ENCODE assay signal across 27 mouse cellular contexts in genomic region chr4:46458411-46458810, GRCm38 (mm10). TPM values are rescaled to one million over a fixed set of nuclear protein-coding genes. Genes with fewer than 3 reads are reported as not detected.
DNase-seq lines count a peak whose midpoint lies in the region; ATAC-seq and TF ChIP-seq lines count a peak whose summit lies in the region.
"Had no signal": no experiment of that assay in that cellular context is flagged by ENCODE, and none has a peak within 500 bp of the region (broad histone marks: within the 10 kb centered on the region; RNA-seq: fewer than 3 reads in every experiment).

No protein-coding gene starts in this region.

- no peak overlapping the region for H3K27ac ChIP-seq in gastrocnemius, adult 2 months
- peak overlapping the region; percentile 99 for H3K27ac ChIP-seq in liver, embryonic 13.5 days
- H3K27ac ChIP-seq in liver, embryonic 11.5 days (ENCODE audit: low read depth, low read length): no peak overlapping the region; the same call in 1 of the 2 replicates
- H3K27ac ChIP-seq in hindbrain, embryonic 11.5 days (ENCODE audit: low read depth, low read length): no peak overlapping the region
- H3K27ac ChIP-seq: embryonic facial prominence, embryonic 10.5 days; hindbrain, postnatal 0 days had no signal

- TF ChIP-seq CTCF in gastrocnemius, adult 2 months (IDR thresholded peaks at IDR 0.05): peak; percentile 4; the same call in 1 of the 2 replicates
- peak; percentile 17 for TF ChIP-seq CTCF in Patski (IDR thresholded peaks at IDR 0.05)

- H3K4me2 ChIP-seq in liver, embryonic 13.5 days: peak overlapping the region; percentile 90
- H3K4me2 ChIP-seq in liver, embryonic 11.5 days: no peak overlapping the region
- H3K4me2 ChIP-seq in hindbrain, embryonic 11.5 days (replicated peaks; ENCODE audit: low read depth, low read length): no peak overlapping the region
- H3K4me2 ChIP-seq: heart, embryonic 11.5 days had no signal

- CTCF ChIA-PET in Patski (lab: Charles Lee): no interaction called here

- H3K9ac ChIP-seq in liver, embryonic 13.5 days: peak overlapping the region; percentile 98; the same call in 1 of the 2 replicates
- H3K9ac ChIP-seq in liver, embryonic 11.5 days (ENCODE audit: low read depth, low read length): no peak overlapping the region
- H3K9ac ChIP-seq in hindbrain, embryonic 11.5 days (ENCODE audit: low read depth, low read length): no peak overlapping the region

- H3K27me3 ChIP-seq in liver, embryonic 13.5 days: no peaks in the 10 kb centered on the region
- no peaks in the 10 kb centered on the region for H3K27me3 ChIP-seq in liver, embryonic 11.5 days (replicated peaks; ENCODE audit: control insufficient read depth, insufficient read depth, low read length)
- no peaks in the 10 kb centered on the region for H3K27me3 ChIP-seq in Patski
- H3K27me3 ChIP-seq in hindbrain, embryonic 11.5 days (ENCODE audit: control insufficient read depth, insufficient read depth, low read length): no peaks in the 10 kb centered on the region

- peaks cover 92% of the 10 kb centered on the region for H3K36me3 ChIP-seq in liver, embryonic 13.5 days
- H3K36me3 ChIP-seq in liver, embryonic 11.5 days (ENCODE audit: control insufficient read depth, insufficient read depth, low read length): peaks cover 35% of the 10 kb centered on the region
- H3K36me3 ChIP-seq in hindbrain, embryonic 11.5 days (ENCODE audit: control insufficient read depth, insufficient read depth, low read length): peaks cover 5% of the 10 kb centered on the region; the same call in 1 of the 2 replicates

- no peak overlapping the region for H3K4me3 ChIP-seq in gastrocnemius, adult 2 months
- peak overlapping the region; percentile 5; the same call in 1 of the 2 replicates for H3K4me3 ChIP-seq in liver, embryonic 13.5 days (replicated peaks)
- H3K4me3 ChIP-seq in liver, embryonic 11.5 days (ENCODE audit: low read depth, low read length): no peak overlapping the region
- H3K4me3 ChIP-seq in hindbrain, embryonic 11.5 days (ENCODE audit: low read depth, low read length): no peak overlapping the region
- H3K4me3 ChIP-seq: embryonic facial prominence, embryonic 10.5 days had no signal

- ATAC-seq in liver, embryonic 13.5 days (ENCODE audit: low read depth): no peak
- no peak for ATAC-seq in liver, embryonic 11.5 days (replicated peaks; ENCODE audit: low FRiP score)
- no peak for ATAC-seq in Patski
- peak; percentile 39; the same call in 1 of the 2 replicates for ATAC-seq in megakaryocyte, adult 5-6 weeks (ENCODE audit: poor library complexity, severe bottlenecking)
- ATAC-seq in hindbrain, embryonic 11.5 days (ENCODE audit: low FRiP score): no peak
- ATAC-seq: forebrain, embryonic 16.5 days; hindbrain, postnatal 0 days had no signal

- no peak for DNase-seq in gastrocnemius, adult 2 months
- no peak for DNase-seq in gastrocnemius, adult 18-20 months (ENCODE audit: low spot score)
- no peak for DNase-seq in liver, embryonic 13.5 days
- no peak for DNase-seq in liver, embryonic 11.5 days (ENCODE audit: low spot score)
- no peak for DNase-seq in Patski (ENCODE audit: low read depth, low spot score)
- no peak for DNase-seq in hindbrain, embryonic 11.5 days (ENCODE audit: low spot score)
- no peak for DNase-seq in right cerebral cortex, adult 18-20 months
- DNase-seq: adrenal gland, adult 2 months; cerebellum, adult 11-12 months; cerebellum, postnatal 25 days; gastrocnemius, postnatal 10 days; heart, postnatal 36 days; kidney, adult 9 months; kidney, postnatal 4 days; left cerebral cortex, postnatal 4 days; lung, postnatal 4 days; midbrain, embryonic 14.5 days; thymus, adult 18-20 months had no signal

- intact Hi-C loops in gastrocnemius, adult 2 months (cut with DNase I): no loop called here

- POLR2A ChIA-PET in Patski (lab: Charles Lee): no interaction called here

- 77% methylated on average over 2 of the region's 2 CpGs for WGBS in liver, embryonic 13.5 days (ENCODE audit: insufficient replicate concordance)
- WGBS in liver, embryonic 11.5 days: 86% methylated on average over 2 of the region's 2 CpGs
- 86% methylated on average over 2 of the region's 2 CpGs for WGBS in hindbrain, embryonic 11.5 days

- in situ Hi-C loops in Patski (cut with MboI; ENCODE audit: low pct_unique_long_range_greater_than_20kb): no loop called here

- H3K4me1 ChIP-seq in liver, embryonic 13.5 days (replicated peaks): peaks cover 96% of the 10 kb centered on the region
- peaks cover 41% of the 10 kb centered on the region for H3K4me1 ChIP-seq in liver, embryonic 11.5 days (replicated peaks; ENCODE audit: control insufficient read depth, insufficient read depth, low read length)
- peaks cover 4% of the 10 kb centered on the region; the same call in 1 of the 2 replicates for H3K4me1 ChIP-seq in hindbrain, embryonic 11.5 days (replicated peaks; ENCODE audit: control insufficient read depth, insufficient read depth, low read length)

- no peaks in the 10 kb centered on the region for H3K9me3 ChIP-seq in liver, embryonic 13.5 days (replicated peaks)
- no peaks in the 10 kb centered on the region for H3K9me3 ChIP-seq in liver, embryonic 11.5 days (ENCODE audit: control insufficient read depth, low read length)
- H3K9me3 ChIP-seq in hindbrain, embryonic 11.5 days (ENCODE audit: control insufficient read depth, low read length): no peaks in the 10 kb centered on the region
- H3K9me3 ChIP-seq: embryonic facial prominence, embryonic 10.5 days; G1E had no signal

RNA-seq across cellular contexts. Expression of gene Anp32b, which starts 7.7 kb away (rescaled TPM):
- total RNA-seq in gastrocnemius, adult 2 months (2021): 10 to 100 TPM; 62.7 to 65.8 TPM
- total RNA-seq in gastrocnemius, adult 18-20 months (2021): 10 to 100 TPM; 63.2 to 66.2 TPM
- 555 and 600 TPM in 2 replicates for polyA plus RNA-seq in liver, embryonic 13.5 days (2015; fragmentation: Nextera tagmentation; extraction: Ambion mirVana)
- 586 and 618 TPM in 2 replicates for polyA plus RNA-seq in liver, embryonic 11.5 days (2014; fragmentation: Nextera tagmentation; extraction: Ambion mirVana)
- 183 TPM for polyA plus RNA-seq in Patski (2021)
- 496 and 542 TPM in 2 replicates for total RNA-seq in megakaryocyte, adult 5-6 weeks (2015)
- total RNA-seq in megakaryocyte, adult 5-6 weeks (2017): 105 and 108 TPM in 2 replicates
- polyA plus RNA-seq in hindbrain, embryonic 11.5 days (2014; fragmentation: Nextera tagmentation; extraction: Ambion mirVana): 271 and 285 TPM in 2 replicates

RNA-seq across cellular contexts. Expression of gene Nans, which starts 30.6 kb away (rescaled TPM):
- 10 to 100 TPM; 15.1 to 20.6 TPM for total RNA-seq in gastrocnemius, adult 2 months (2021)
- 10 to 100 TPM; 17.6 to 19.9 TPM for total RNA-seq in gastrocnemius, adult 18-20 months (2021)
- 65.4 and 77.9 TPM in 2 replicates for polyA plus RNA-seq in liver, embryonic 13.5 days (2015; fragmentation: Nextera tagmentation; extraction: Ambion mirVana)
- polyA plus RNA-seq in liver, embryonic 11.5 days (2014; fragmentation: Nextera tagmentation; extraction: Ambion mirVana): 108 and 109 TPM in 2 replicates
- polyA plus RNA-seq in Patski (2021): 51.0 TPM
- total RNA-seq in megakaryocyte, adult 5-6 weeks (2015): 39.9 and 45.3 TPM in 2 replicates
- 52.9 and 53.9 TPM in 2 replicates for total RNA-seq in megakaryocyte, adult 5-6 weeks (2017)
- polyA plus RNA-seq in hindbrain, embryonic 11.5 days (2014; fragmentation: Nextera tagmentation; extraction: Ambion mirVana): 79.7 and 88.4 TPM in 2 replicates

RNA-seq across cellular contexts. Expression of gene Hemgn, which starts 45.1 kb away (rescaled TPM):
- total RNA-seq in gastrocnemius, adult 2 months (2021): not detected
- total RNA-seq in gastrocnemius, adult 18-20 months (2021): not detected
- 405 and 482 TPM in 2 replicates for polyA plus RNA-seq in liver, embryonic 13.5 days (2015; fragmentation: Nextera tagmentation; extraction: Ambion mirVana)
- polyA plus RNA-seq in liver, embryonic 11.5 days (2014; fragmentation: Nextera tagmentation; extraction: Ambion mirVana): 206 and 233 TPM in 2 replicates
- not detected for polyA plus RNA-seq in Patski (2021)
- 4.8 and 12.0 TPM in 2 replicates for total RNA-seq in megakaryocyte, adult 5-6 weeks (2015)
- 5.8 and 11.8 TPM in 2 replicates for total RNA-seq in megakaryocyte, adult 5-6 weeks (2017)
- polyA plus RNA-seq in hindbrain, embryonic 11.5 days (2014; fragmentation: Nextera tagmentation; extraction: Ambion mirVana): 16.1 and 22.3 TPM in 2 replicates
- total RNA-seq: adrenal gland, adult 2 months; hindbrain, postnatal 0 days; layer of hippocampus, postnatal 25 days; left cerebral cortex, postnatal 4 days had no signal
- polyA plus RNA-seq: adrenal gland, adult 2 months; C2C12; hindbrain, postnatal 0 days; small intestine, adult 2 months had no signal

Comparison
In these comparisons a context has a peak if more than half of its experiments do, and no peak if none do; other contexts are left out.
1. RNA of gene Hemgn, which starts 45.1 kb away (polyA plus RNA-seq): 405 to 482 TPM in liver, embryonic 13.5 days, 206 to 233 TPM in liver, embryonic 11.5 days and 16.1 to 22.3 TPM in hindbrain, embryonic 11.5 days; not detected in Patski (single experiment); every median in the first group is over 10 times any median in the second.